8 mouse cellular contexts compared by ENCODE assay signal in the genomic region with DNA sequence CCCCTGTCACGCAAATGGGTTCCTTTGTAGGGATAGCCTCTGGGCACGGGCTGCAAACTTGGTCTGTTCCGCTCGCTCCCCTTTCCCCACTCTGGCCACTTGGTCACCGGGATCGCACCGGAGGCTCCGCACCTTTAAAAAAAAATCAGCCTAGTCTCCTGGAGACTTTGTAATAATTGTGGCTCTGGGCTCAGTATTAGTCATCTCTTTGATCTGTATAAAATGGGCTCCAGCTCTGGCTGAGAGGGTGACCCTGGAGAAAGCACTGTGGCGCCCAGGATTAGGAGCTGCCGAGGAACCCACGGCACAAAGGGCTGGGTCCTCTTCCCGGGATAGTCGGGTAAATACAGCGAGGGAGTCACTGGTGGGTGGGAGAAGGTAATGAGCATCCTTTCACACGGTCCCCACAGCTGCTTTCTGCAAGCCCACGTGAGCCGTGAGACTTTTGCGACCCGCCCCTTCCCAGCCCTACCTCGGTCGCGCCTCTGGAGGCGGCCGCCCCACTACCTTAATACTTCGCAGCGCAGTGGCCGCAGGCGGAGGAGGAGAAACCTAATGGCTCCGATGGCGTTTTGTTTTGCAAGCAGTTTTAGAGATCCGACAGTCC. TPM values are rescaled to one million over a fixed set of nuclear protein-coding genes. Genes with fewer than 3 reads are reported as not detected.
DNase-seq lines count a peak whose midpoint lies in the region; ATAC-seq and TF ChIP-seq lines count a peak whose summit lies in the region.

No protein-coding gene starts in this region.

- H3K9me3 ChIP-seq in heart, embryonic 15.5 days (replicated peaks) = no peaks in the 10 kb centered on the region
- H3K9me3 ChIP-seq in stomach, embryonic 16.5 days (replicated peaks; ENCODE audit: control insufficient read depth, low read length) = no peaks in the 10 kb centered on the region

- DNase-seq in CD4-positive, CD25-positive, alpha-beta regulatory T cell, adult 2 months (ENCODE audit: low read depth, low spot score) = peak; percentile 39
- peak; percentile 47 for DNase-seq in brain, embryonic 14.5 days (ENCODE audit: low read depth)
- peak; percentile 18 for DNase-seq in kidney, postnatal 14 days
- peak; percentile 23 to 32 for DNase-seq in lung, postnatal 4 days
- DNase-seq in gastrocnemius, adult 18-20 months (ENCODE audit: low spot score) = no peak

- no peaks in the 10 kb centered on the region for H3K27me3 ChIP-seq in heart, embryonic 15.5 days
- peaks cover 7% of the 10 kb centered on the region; the same call in 1 of the 2 replicates for H3K27me3 ChIP-seq in stomach, embryonic 16.5 days (ENCODE audit: control insufficient read depth, insufficient read depth, low read length)

- WGBS in heart, embryonic 15.5 days = under 1% methylated on average over 31 of the region's 31 CpGs
- WGBS in stomach, embryonic 16.5 days = 2% methylated on average over 31 of the region's 31 CpGs

- peak overlapping the region; percentile 71 for H3K4me2 ChIP-seq in heart, embryonic 15.5 days
- peak overlapping the region; percentile 67 for H3K4me2 ChIP-seq in stomach, embryonic 16.5 days (ENCODE audit: low read depth, low read length)

- no peak for TF ChIP-seq CTCF in brain, embryonic 14.5 days (IDR thresholded peaks at IDR 0.05; ENCODE audit: borderline replicate concordance, extremely low read depth, insufficient read depth, insufficient read length)

- no peaks in the 10 kb centered on the region for H3K36me3 ChIP-seq in heart, embryonic 15.5 days
- no peaks in the 10 kb centered on the region for H3K36me3 ChIP-seq in stomach, embryonic 16.5 days (ENCODE audit: control insufficient read depth, insufficient read depth, low read length)

- TF ChIP-seq POLR2A in brain, embryonic 14.5 days (IDR thresholded peaks at IDR 0.05; ENCODE audit: borderline replicate concordance, extremely low read depth, insufficient read depth, insufficient read length, poor library complexity, severe bottlenecking) = no peak

- ATAC-seq in CD4-positive, CD25-positive, alpha-beta regulatory T cell, adult 4 months = no peak
- ATAC-seq in heart, embryonic 15.5 days (replicated peaks; ENCODE audit: insufficient number of reproducible peaks, insufficient read depth, low FRiP score, low read depth) = peak; percentile 41
- no peak for ATAC-seq in stomach, embryonic 16.5 days (ENCODE audit: insufficient read depth, low FRiP score)

- H3K9ac ChIP-seq in heart, embryonic 15.5 days = peak overlapping the region; percentile 79
- H3K9ac ChIP-seq in stomach, embryonic 16.5 days (ENCODE audit: low read length) = peak overlapping the region; percentile 84

- peak overlapping the region; percentile 93 for H3K27ac ChIP-seq in heart, embryonic 15.5 days
- peak overlapping the region; percentile 79 for H3K27ac ChIP-seq in stomach, embryonic 16.5 days (ENCODE audit: low read length)

- peaks cover 48% of the 10 kb centered on the region for H3K4me1 ChIP-seq in heart, embryonic 15.5 days (replicated peaks)
- 0 out of 2 replicates have a peak, but pooled peaks cover 6% of the 10 kb centered on the region for H3K4me1 ChIP-seq in stomach, embryonic 16.5 days (ENCODE audit: control insufficient read depth, insufficient read depth, low read length)

- H3K4me3 ChIP-seq in heart, embryonic 15.5 days = peak overlapping the region; percentile 68
- peak overlapping the region; percentile 47 for H3K4me3 ChIP-seq in stomach, embryonic 16.5 days (replicated peaks; ENCODE audit: low read length)

RNA-seq across cellular contexts. Expression of gene Dsp, which starts 1.4 kb away (rescaled TPM):
- under 1 TPM; 0.13 to 0.15 TPM for polyA plus RNA-seq in CD4-positive, CD25-positive, alpha-beta regulatory T cell, adult 4 months (2017; shearing (Covaris generic))
- 1.6 and 2.2 TPM in 2 replicates for polyA plus RNA-seq in brain, embryonic 14.5 days (2012; rRNA removed)
- polyA plus RNA-seq in heart, embryonic 15.5 days (2015; fragmentation: Nextera tagmentation; extraction: Ambion mirVana) = 35.1 and 35.2 TPM in 2 replicates
- polyA plus RNA-seq in stomach, embryonic 16.5 days (2015; fragmentation: Nextera tagmentation; extraction: Ambion mirVana) = 36.4 and 45.1 TPM in 2 replicates
- under 1 TPM in 1 of 2 experiments, not detected in 1; 0.09 TPM for total RNA-seq in gastrocnemius, adult 18-20 months (2021)

RNA-seq across cellular contexts. Expression of gene Snrnp48, which starts 52.2 kb away (rescaled TPM):
- polyA plus RNA-seq in CD4-positive, CD25-positive, alpha-beta regulatory T cell, adult 4 months (2017; shearing (Covaris generic)) = 10 to 100 TPM; 50.1 to 83.1 TPM
- 37.5 and 37.6 TPM in 2 replicates for polyA plus RNA-seq in brain, embryonic 14.5 days (2012; rRNA removed)
- polyA plus RNA-seq in heart, embryonic 15.5 days (2015; fragmentation: Nextera tagmentation; extraction: Ambion mirVana) = 18.8 and 24.6 TPM in 2 replicates
- polyA plus RNA-seq in stomach, embryonic 16.5 days (2015; fragmentation: Nextera tagmentation; extraction: Ambion mirVana) = 31.7 and 34.2 TPM in 2 replicates
- 10 to 100 TPM in 1 of 2 experiments, 1 to 10 TPM in 1; 9.8 to 10.5 TPM for total RNA-seq in gastrocnemius, adult 18-20 months (2021)

Comparison
In these comparisons a context has a peak if more than half of its experiments do, and no peak if none do; other contexts are left out.
1. RNA of gene Dsp, which starts 1.4 kb away (polyA plus RNA-seq): 36.4 to 45.1 TPM in stomach, embryonic 16.5 days and 35.1 to 35.2 TPM in heart, embryonic 15.5 days; 1.6 to 2.2 TPM in brain, embryonic 14.5 days and 0.13 to 0.15 TPM in CD4-positive, CD25-positive, alpha-beta regulatory T cell, adult 4 months; every median in the first group is over 10 times any median in the second.